Mouse (Mus musculus): ENCODE data around the gene Kif18a.

The Kif18a gene

DNA sequence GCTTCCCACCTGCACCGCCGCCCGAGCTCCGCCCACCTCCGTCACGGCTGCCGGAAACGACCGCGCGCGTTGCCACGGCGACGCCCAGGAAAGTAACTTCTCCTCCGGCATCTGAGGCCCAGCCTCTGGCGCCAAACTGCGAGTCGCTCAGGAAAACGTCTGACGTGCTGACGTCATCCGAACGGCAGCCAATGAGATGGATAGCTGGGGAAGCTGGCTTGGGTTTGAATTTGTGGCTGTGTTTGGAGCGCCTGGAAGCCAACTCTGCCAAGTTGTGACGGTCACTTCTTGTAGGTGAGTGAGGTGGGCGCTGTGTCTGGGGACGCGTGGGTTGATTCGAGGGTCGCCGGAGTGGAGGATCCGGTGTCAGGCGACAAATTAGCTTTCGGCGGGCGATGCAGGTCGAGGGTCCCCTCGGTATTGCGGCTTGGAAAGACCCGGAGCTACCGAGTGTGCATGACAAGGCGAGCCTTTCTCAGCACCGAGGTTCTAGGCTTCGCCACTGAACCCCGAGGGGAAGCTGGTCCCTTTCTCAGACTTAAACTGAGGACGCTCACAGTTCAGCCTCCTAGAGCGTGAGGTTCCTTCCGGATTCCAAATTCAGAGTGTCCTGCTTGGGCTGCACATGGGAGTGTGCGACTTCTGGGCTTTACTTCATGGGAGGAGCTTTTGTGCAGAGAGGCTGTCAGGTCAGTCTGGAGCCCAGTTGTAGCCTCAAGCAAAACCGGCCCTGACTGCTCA, at the start of gene Kif18a, which contains the start of gene Mettl15:
TSS of gene Kif18a (plus strand) at position 139 of the 741 bp plus-strand sequence.
TSS of gene Mettl15 (minus strand) at position 149 of the 741 bp plus-strand sequence.
- peak; percentile 99 for DNase-seq

DNA sequence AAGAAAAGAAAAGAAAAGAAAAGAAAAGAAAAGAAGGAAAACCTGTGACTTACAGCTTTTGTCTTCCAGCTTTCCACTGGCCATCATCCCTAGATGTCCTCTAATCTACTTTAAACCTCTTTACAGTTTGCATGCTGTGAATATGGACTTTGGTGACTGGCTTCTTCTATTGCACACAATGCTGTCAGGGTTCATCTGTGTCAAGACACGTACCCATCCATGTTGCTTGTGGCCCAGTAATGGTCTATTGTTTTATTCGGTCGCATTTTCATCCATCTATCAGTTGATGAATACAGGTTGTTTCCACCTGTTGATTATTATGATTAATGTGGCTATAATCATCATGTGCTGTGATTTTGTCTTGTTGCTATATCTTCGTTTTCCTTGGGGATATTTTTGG, 46.7 kb upstream of the Kif18a start:
- peak; percentile 90 for DNase-seq

DNA sequence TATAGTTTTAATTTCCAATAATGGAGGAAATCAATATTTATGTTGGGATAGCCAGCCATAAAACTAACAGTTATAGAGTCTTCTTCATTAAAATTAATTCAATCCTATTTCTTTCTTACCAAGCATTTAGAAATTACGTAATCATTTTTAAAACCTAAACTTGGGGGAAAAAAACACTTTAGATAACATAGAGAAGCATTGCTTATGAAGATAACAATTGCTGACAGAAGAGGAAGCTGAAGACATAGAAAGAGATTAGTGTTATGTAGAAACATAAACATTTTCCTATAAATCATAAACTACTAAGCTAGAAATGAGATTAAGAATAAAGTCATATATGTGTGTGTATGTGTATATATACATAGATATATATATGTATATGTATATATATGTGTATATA, 44.8 kb upstream of the Kif18a start:
- no peak for DNase-seq

DNA sequence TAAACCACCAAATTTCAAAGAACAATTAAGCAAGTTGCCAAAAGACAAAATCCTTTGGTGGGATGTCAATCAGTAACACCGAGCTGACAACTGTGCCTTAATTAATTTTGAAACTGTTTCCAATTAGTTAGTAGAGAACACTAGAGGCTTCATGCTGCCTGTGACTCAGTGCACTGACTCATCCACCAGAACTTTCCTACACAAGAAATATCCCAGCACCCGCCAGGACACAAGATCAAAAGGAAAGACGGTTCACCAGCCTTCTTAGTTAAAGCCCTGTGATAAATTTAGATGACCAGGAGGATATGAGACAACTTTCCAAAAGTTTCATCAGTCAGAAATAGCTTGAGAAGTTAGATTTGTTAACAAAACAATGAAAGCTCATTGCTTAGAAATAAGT, 38.6 kb upstream of the Kif18a start:
- DNase-seq, result peak; percentile 72

DNA sequence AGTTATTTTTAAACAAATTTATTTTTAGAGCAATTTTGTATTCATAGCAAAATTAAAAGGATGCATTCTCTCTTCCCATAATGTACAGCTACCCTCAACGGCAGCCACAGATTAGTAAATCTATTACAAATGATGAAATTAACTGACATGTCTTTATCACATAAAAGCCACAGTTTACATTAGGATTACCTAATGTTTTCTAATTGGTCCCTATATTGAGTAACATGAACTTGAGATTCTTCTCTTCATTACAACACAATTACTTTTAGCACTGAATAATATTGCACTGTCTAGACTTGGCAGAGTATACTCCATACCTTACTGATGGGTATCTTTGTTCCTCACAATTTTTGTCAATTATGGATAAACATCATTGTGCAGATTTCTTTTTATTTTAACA, 17.8 kb upstream of the Kif18a start:
- no peak for DNase-seq

DNA sequence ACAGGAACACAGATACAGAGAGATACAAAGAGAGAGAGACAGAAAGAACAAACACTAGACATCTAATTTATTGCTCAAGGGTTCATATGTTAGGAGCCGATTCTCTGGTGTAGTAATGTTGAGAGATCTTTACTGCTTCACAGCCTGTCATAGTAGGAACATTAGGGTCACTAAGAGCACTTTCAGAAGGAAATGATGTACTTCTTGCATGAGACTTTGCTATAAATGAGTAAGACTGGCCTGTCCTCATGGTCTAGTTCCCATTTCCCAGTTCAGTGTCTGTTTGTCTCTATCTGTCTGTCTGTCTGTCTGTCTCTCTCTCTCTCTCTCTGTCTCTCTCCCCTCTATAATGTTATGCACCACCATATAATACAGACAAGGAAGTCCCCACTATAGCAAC, 7.4 kb upstream of the Kif18a start:
- DNase-seq, result no peak

DNA sequence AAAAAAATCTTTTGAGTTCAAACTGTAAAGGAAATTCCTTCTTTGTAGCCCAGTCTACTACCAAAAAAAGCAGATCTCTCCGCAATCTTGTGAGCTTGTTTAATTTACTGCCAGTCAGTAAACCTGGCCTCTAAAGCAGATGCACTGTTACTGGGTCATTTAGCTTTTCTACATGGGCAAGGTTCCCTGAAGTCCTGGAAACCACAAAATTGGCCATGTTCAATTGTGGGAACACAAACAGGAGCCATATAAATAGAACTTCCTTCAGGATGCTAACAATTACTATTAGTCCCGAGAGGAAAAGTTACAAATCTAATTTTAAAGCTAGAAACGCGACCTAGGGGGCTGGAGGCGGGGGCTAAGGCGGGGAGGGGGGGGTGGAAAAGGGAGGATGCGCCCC, 2.9 kb upstream of the Kif18a start:
- DNase-seq, result peak; percentile 15

DNA sequence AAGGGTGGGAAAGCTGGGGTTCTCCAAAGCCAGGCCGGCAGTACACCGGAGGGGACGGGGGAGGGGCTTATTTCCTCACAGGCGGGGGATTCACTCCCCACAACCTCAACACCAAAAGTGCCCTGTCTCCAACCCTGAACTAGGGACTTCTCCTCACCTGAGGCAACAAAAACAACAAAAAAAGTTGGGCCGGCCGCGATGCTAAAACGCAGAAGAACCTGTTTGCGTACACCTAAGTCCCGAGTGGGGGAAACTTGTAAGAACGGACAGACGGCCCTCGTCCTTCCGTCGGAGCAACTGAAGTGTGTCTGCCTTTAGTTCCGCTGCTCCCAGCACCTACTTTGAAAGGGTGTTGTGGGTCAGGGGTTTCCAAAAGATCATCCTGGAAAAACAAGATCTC, 2.5 kb upstream of the Kif18a start:
- DNase-seq, result peak; percentile 60

DNA sequence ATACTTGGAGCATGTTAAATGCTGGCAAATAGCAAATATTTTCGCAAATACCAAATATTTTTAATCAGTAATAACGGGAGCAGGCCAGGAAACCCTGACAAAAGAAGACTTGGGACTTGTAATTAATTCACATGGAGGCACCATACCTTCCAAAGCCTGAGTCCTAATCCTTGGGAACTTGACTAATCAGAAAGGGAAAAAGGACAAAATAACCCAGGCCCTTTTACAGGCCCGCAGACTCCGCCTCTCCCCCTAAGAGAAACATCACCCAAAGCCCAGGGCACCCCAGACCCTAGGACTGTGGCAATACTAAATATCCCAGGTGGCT, 302 bp upstream of the Kif18a start:
- DNase-seq, result no peak

DNA sequence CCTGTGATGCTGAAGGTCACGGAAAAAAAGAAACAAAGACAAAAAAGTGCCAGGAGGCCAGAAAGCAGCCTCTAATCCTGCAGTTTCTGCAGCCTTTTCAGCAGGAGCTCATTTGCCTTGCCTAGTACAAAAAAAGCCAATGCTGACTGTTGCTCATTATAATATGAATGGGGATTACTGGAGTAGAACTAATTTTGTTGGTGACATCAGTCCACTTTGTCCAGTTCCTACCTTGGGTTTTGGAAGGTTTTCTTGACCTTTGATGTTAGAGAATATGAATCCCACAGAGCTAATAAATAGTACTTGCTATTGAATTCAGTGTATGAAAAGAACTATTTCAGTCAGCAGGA, 778 bp downstream of the Kif18a start:
- peak; percentile 77 for DNase-seq

DNA sequence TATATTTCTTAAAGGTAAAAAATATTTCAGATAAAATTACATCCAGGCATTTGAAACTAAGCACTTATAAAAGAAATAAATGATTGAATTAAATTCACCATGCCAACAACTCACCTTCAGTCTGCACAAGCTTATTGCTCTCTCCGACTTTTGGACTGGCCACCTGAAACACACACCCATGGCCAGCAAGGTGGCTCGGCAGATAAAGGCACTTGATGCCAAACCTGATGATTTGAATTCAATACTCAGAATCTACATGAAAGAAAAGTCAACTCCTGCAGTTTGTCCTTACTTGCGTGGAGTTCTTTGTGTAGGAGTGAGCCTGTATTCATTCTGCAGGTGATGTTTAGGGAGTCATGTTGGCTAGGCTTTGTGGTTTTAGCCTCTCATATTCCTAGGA, 3.6 kb downstream of the Kif18a start:
- no peak for DNase-seq

DNA sequence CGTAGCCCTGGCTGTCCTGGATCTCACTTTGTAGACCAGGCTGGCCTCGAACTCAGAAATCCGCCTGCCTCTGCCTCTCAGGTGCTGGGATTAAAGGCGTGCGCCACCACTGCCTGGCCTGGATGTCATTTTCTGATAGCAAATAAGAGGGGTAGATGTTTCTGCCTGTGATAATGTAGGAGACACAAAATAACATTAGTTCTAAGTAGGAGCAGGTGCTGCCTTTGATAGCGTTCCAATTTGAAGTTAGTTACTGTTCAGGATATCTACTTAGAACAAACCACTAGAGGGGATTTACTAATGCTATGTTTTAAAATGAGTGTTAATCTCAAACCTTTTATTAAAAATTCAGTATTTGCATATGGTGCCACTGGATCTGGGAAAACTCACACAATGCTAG, 8.8 kb downstream of the Kif18a start:
- DNase-seq, result no peak

DNA sequence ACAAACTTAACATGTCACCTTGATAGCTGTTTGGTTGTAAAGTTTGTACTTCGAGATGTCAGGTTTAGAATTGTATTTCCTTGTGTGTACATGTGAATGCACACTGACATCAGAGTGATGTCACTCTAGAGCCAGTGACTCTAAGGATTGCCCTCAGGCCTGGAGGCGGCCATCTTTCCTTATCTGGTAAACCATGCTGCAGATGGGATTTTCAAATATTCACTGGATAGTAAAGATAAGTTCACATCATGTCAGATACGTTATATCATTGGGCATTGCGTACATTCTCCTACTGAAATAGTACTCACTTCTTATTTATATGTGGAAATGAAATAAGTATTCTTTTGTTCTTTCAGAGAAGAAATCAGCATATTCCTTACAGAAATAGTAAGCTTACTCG, 15.7 kb downstream of the Kif18a start:
- DNase-seq, result no peak

DNA sequence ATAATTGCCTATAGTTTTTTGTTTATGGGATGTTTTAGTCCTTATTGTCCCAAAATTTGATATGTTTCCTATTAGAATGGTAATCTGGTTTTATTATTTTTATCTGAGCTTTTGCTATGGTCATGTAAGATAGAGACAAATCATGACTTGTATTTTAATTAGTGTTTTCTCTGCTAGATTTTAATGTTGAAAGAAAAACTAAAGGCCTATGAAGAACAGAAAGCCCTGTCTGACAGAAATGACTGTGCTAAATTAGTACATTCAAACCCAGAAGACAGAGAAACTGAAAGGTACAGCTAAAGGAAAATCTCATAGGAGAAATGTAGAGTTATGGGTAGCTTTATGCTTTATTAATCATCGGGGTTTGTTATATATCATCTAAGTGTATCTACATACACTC, 17.6 kb downstream of the Kif18a start:
- DNase-seq, result no peak

DNA sequence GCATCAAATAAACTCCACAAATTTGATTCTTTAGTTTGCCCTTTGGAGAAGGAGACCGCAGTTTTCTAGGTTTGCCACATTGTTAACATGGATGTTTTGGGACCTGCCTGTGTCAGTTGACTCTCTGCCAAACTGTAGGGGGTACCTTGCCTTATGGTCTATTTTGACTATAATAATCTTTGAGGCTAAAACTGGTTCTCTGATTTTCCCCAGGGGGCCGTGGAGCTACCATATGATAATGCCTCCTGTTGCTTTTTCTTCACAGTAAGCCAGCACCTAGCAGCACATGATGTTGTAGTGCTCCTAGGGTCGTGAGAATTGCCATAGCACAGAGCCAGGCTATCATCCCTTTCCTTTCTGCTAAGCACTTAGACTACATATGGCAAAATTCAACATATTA, 21.7 kb downstream of the Kif18a start:
- no peak for DNase-seq

DNA sequence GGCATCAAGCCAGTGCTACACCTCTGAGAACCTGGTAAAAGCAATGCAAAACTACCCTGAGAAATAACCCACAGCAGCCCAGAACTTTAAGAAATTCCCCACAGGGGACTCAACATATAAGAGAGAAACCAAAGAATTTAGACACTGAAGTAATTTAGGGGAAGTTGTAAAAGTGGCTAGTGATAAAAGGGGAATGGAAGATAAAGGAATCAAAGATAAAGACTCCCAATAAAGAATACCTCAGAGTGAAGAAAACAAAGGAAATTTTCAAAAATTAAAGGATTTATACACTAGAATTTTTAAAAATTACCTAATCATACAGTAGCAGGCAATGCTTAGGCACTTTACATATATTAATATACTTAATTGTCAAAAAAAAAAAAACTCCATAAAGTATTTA, 23.1 kb downstream of the Kif18a start:
- DNase-seq, result no peak

DNA sequence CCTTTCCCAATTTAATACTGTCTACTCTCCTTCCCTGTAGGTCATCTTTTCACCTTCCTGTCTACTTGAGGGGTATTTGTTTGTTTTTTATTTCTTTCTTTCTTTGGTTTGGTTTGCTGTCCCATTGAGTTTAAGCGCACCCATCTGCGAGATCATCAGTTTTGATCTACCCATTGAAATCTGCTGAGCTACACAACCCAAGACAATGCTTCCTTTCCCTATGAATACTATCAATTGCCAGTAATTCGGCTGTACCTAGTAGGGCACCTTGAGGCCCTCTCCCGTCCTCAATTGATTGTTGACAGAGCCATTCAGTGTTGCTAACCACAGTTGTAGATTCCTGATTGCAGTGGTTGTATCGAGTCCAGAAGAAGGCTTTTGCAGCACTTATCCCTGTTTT, 30.8 kb downstream of the Kif18a start:
- DNase-seq, result no peak

DNA sequence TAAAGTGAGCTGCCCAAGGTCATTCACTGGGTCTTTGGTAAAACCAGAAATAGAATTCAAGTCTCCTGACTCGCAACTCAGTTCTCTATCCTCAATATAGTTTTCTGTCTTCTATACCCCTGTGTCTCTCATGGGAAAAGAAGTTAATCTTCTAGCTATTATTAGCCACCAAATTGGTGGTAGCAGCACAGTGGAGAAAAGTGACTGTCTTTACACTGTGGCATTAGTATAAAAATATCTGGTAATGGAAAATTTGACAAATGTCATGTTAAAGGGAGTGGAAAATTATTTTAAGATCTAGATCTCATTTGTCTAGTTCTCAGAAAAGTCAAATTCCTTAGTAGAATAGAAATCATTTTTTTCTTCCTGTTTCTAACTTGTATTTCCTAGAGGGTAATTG, 51.3 kb downstream of the Kif18a start:
- DNase-seq, result no peak

DNA sequence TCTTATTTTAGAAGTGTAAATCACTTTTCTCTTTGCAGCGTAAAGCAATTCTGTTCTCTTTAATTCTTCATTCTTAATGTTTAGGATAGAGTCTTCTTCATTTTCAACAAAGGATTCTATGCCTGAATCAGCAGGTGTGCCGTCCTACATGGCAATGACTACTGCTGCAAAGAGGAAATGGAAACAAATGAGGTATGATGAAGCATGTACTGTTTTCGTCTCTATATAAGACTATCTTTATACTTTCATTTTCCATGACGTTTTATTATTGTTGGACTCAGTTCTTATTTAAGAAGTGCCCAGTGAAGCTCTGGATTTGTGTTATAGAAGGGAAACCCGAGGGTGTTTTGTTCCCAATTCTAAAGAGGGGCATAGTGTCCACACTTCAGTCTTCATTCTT, 53.7 kb downstream of the Kif18a start:
- DNase-seq, result no peak

DNA sequence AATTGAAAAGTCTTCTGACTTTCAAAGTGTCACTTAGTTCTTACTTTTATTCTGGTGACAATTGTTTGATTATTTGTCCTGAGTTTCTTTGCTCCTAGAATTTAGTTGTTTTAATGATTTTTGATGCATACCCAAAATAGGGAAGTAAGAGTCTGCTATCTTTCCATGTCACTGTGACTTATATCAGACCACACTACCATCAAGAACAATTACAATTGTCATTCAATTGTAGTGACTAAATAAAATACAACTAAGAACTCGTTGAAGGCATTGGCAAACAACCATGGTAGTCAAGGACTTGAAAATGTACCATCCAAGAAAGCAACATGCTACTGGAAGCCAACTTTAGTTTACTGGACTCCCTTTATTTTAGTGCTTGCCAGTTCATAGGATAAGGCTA, 55.2 kb downstream of the Kif18a start:
- DNase-seq, result no peak

DNA sequence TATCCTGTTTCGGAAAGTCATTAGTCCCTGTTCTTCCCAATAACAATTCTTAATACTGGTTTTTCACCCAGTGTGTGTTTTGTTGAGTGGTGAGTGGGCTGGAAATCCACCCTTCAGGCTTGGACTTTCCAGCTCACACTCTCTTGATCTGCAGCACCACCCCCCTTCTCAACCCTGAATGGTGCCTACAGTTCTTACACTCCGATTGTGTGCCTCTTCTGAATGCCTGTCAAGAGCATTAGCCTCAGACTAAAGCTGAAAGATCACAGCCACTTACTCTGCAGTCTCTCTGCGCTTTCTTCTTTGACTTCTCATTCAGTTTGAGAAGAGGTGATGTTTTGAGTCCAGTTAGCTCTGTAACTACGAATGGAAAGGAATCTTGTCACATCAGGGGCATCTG, 64.8 kb downstream of the Kif18a start:
- DNase-seq, result peak; percentile 34

DNA sequence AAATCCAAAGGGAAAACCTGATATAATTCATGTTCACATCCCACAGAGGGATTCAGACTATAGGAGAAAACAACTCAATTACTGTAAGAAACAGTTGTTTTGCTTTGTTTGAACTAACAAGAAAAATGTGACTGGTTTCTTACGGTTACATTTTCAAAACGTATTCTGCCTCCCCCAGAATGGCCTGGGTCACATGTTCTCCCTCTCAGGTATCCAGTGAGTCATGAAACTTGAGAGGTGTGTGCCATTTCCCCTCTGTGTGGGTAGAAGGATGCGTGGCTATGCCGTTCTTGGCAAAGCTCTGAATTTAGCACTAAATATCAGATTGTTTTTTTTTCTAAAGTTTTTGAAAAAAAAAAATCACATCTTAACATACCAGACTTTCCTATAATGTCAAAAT, 68.2 kb downstream of the Kif18a start:
- DNase-seq, result no peak

DNA sequence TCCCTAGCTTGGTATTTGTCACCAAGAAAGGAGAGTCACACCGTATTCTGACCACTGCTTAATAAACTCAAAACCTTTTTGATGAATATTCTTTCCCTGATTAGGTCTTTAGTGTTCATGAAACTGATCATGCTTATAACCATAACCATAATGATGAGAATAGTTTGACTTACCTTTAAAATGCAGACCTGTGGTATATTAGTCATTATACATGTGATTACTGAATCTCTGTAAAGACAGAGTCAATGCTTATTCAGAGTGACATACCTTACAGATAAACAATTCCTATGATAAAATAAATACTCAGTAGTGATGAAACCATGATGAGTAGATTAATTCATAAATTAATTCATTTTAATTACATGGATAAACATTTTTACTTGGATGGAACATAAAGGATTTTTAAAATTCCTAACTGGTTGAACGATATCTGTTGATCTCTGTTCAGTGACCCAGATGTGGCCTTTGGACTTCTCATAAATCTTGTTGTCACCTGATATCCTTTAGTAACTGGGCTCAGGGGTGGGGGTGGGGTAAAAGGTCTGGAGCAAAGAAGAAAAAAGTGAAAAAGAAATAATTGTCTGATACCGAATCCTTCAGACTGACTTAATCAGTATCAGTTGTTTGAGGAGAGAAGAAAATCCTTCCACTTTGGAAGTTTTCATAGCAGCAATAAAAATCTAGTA, 78.1 kb downstream of the Kif18a start:
- DNase-seq, result no peak

DNA sequence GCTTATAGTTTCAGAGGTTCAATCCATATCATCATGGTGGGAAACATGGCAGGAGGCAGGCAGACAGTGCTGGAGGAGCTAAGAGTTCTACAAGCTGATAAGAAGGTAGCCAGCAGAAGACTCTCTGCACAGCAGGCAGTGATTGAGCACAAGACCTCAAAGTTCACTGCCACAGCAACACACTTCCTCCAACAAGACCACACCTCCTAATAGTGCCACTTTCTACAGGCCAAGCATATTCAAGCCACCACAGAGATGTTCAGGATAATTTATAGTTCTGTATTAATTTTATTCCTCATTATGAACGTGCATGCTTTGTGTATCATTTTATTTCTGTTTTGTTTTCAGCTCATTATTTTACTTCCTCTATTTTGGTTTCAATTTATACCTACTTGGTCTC, 85.4 kb downstream of the Kif18a start:
- DNase-seq, result no peak

DNA sequence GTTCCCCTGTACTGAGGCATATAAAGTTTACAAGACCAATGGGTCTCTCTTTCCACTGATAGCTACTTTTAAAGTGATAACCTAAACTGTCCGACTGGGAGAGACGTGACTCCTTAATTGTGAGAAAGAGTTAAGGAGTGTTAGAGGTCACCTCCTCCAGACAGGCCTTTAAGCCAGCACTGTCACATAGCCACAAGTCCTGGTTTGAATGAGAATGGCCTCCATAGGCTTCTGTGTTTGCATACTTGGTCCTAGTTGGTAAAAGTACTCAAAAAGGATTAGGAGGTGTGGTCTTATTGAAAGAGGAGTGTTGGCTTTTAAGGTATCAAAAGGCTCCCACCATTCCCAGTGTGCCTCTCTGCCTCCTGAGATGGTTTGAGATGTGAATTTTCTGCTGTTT, 94.3 kb downstream of the Kif18a start:
- no peak for DNase-seq
